Mouse (Mus musculus) c-Kit-positive CD71-positive TER-119-positive erythroid progenitor cells, embryonic 14.5 days (primary cell): ENCODE measurements around the gene Grin2b.
"Not testable (repeated sequence)": the region's sequence is repeated elsewhere in the genome, so short reads cannot be mapped to it uniquely, and the experiment has no call there.

Experiments used
- DNase-seq: peaks from one replicate; pipeline ENCODE4 v3.0.0-alpha.2; 2013; ENCODE audit warnings: low spot score

The Grin2b gene

GRCm38 (mm10) chr6:135799949-135800348 is 373.4 kb downstream of the Grin2b start:
- no peak for DNase-seq

GRCm38 (mm10) chr6:135798202-135798992 is 374.9 kb downstream of the Grin2b start:
- DNase-seq: no peak

DNA sequence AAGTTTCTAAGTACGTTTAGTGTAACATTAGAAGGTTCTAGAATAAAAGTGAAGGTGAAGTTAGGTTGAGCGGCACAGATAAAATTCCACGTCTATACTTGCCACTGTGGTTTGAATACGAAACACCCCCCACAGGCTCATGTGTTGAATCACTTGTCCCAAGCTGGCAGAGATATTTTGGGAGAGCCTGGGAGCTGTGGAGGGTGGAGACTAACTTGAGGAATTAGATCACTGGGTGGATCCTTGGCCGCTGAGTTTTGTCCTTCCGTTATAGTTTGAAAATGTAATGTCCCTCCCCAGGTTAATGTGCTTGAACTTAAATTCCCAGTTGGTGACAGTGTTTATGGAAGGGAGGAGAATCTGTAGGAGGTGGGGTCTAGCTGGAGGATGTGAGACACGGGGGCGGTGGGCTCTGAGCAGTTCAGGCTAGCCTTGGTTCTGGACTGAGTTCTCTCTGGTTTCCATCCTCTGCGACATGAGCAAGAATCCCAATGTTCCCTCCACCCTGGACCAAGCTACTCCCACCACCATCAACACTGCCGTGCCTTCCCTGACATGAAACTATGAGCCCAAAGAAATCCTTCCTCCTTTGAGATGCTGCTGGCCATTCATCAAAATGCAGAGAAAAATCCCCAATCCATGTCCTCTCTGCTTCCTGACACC is 375.8 kb downstream of the Grin2b start:
- DNase-seq: no peak

DNA sequence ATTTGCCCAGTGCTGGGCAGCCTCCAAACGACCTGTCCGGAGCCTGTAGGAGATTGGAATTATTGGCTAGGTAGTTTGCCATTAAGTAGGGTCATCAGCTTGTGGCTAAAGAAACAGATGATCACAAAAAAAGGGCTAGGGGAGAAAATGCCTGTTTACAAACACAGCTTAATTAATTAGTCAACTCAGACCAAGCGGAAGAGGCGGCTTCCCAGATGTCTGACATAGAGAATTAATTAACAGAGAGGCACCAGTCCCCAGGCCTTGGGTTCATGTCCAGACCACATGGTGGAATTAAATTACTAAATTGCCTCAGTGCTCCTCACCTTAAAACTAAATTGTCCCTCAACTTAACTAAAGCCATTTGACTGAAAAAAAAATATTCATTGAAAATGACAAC is 376.4 kb downstream of the Grin2b start:
- DNase-seq: no peak

GRCm38 (mm10) chr6:135791412-135791811 is 381.9 kb downstream of the Grin2b start:
- DNase-seq: no peak

- no peak for DNase-seq
These were observed 383.6 kb downstream of the Grin2b start for GRCm38 (mm10) chr6:135789603-135790170.

- no peak for DNase-seq
These were observed 398.6 kb downstream of the Grin2b start for GRCm38 (mm10) chr6:135774670-135775069.

DNA sequence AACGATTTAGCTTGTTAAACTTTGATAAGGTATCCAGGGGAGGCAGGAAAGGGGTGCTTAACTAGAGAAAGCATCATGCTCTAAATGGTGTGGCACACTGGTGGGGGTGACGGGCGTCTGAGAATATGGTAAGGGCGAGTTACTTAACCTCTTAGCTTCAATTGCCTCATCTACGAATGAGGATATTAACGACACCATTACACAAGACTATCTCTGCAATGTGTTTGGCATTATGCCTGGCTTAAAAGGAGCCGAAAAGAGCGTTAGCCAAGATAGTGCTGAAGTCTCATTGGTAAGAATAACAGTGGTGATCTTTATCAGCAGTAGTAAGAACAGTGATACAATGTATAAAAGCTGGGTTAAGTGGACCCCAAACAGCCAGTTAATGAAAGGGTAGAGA is 405.7 kb downstream of the Grin2b start:
- no peak for DNase-seq

DNA sequence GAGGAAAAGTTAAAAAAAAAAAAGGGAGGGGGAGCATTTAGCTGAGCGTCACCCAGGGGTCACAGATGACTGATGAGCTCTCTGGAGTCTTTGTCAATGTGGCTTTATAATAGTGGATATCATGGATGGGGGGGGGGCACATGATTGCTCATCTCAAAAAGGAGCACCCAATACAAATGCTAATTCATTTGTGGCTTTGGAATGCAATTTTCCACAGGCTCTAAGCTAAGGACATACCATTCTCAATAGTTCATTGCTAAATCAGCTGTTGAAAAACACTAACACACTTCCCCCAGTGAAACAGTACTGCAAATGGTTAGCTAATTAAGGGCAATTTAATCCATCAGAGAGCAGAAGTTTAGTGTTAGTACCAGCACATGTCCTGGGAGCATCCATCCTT is 414.6 kb downstream of the Grin2b start:
- DNase-seq: no peak

GRCm38 (mm10) chr6:135756075-135756474 is 417.2 kb downstream of the Grin2b start:
- DNase-seq: no peak

GRCm38 (mm10) chr6:135748412-135749076 is 424.8 kb downstream of the Grin2b start:
- no peak for DNase-seq

GRCm38 (mm10) chr6:135745606-135746005 is 427.7 kb downstream of the Grin2b start:
- DNase-seq: no peak

- DNase-seq: no peak
These were observed 439.0 kb downstream of the Grin2b start for GRCm38 (mm10) chr6:135734227-135734732.

- DNase-seq: no peak
These were observed 446.2 kb downstream of the Grin2b start for GRCm38 (mm10) chr6:135727106-135727505.

- DNase-seq: no peak
These were observed 451.6 kb downstream of the Grin2b start for GRCm38 (mm10) chr6:135721706-135722105.

GRCm38 (mm10) chr6:135714906-135715305 is 458.4 kb downstream of the Grin2b start:
- DNase-seq: no peak

GRCm38 (mm10) chr6:135714236-135714635 is 459.1 kb downstream of the Grin2b start:
- DNase-seq: no peak

GRCm38 (mm10) chr6:135713716-135714115 is 459.6 kb downstream of the Grin2b start:
- no peak for DNase-seq

- DNase-seq: not testable (repeated sequence)
These were observed 466.3 kb downstream of the Grin2b start for GRCm38 (mm10) chr6:135706850-135707522.

GRCm38 (mm10) chr6:135703655-135704054 is 469.7 kb downstream of the Grin2b start:
- no peak for DNase-seq

- DNase-seq: no peak
These were observed 471.9 kb downstream of the Grin2b start for GRCm38 (mm10) chr6:135701361-135701760.
